Mouse (Mus musculus) midbrain, embryonic 16.5 days (tissue): ENCODE data around the gene Sgtb. TPM values are rescaled to one million over a fixed set of nuclear protein-coding genes. Genes with fewer than 3 reads are reported as not detected.
A peak's percentile ranks its signal among the peaks of the same experiment; 100 is the strongest.

Source experiments
- ATAC-seq: fragments of 200-750 bp; cut with Nextera tagmentation; 2 replicates; pipeline ENCODE4 v1.8.0; 2017; ENCODE audit warnings: moderate TSS enrichment
- H3K27ac ChIP-seq: fragments of 300-500 bp; sonication (generic); 2 replicates; pipeline ENCODE4 v1.5.1; 2014; ENCODE audit warnings: mild to moderate bottlenecking, low read length, mixed read lengths
- H3K27me3 ChIP-seq: fragments of 300-500 bp; sonication (generic); 2 replicates; pipeline ENCODE4 v1.6.1; 2014; ENCODE audit warnings: low read depth, low read length, mixed read lengths; ENCODE audit not compliant: control insufficient read depth, insufficient read depth
- H3K36me3 ChIP-seq: fragments of 300-500 bp; sonication (generic); 2 replicates; pipeline ENCODE4 v1.6.1; 2014; ENCODE audit warnings: mild to moderate bottlenecking, low read length, moderate library complexity, mixed read lengths; ENCODE audit not compliant: control insufficient read depth, insufficient read depth
- H3K4me1 ChIP-seq: fragments of 300-500 bp; sonication (generic); 2 replicates; pipeline ENCODE4 v1.6.1; 2014; ENCODE audit warnings: mild to moderate bottlenecking, low read length, mixed read lengths; ENCODE audit not compliant: control insufficient read depth, insufficient read depth
- H3K4me2 ChIP-seq: fragments of 300-500 bp; sonication (generic); 2 replicates; pipeline ENCODE4 v1.6.1; 2014; ENCODE audit warnings: mild to moderate bottlenecking, low read length, mixed read lengths
- H3K4me3 ChIP-seq: fragments of 300-500 bp; sonication (generic); 2 replicates; pipeline ENCODE4 v1.5.1; 2014; ENCODE audit warnings: low read depth, mild to moderate bottlenecking, low read length, moderate library complexity, mixed read lengths
- H3K9ac ChIP-seq: fragments of 300-500 bp; sonication (generic); 2 replicates; pipeline ENCODE4 v1.6.1; 2014; ENCODE audit warnings: low read depth, low read length, mixed read lengths
- H3K9me3 ChIP-seq: fragments of 300-500 bp; sonication (generic); replicated peaks from 2 replicates; pipeline ENCODE4 v1.6.1; 2014; ENCODE audit warnings: mild to moderate bottlenecking, low read length, mixed read lengths; ENCODE audit not compliant: control insufficient read depth, poor library complexity, severe bottlenecking
- WGBS: fragments of 180-500 bp; shearing (Covaris S2); extraction: QIAGEN DNeasy Blood & Tissue Kit; methylation state at CpG from one replicate; pipeline ENCODE4 v1.1.7; 2014; 5-methylcytosine and 5-hydroxymethylcytosine counted together
- polyA plus RNA-seq: library from polyadenylated mRNA; unstranded; fragments of >200 nt; fragmentation: Nextera tagmentation; extraction: Ambion mirVana; gene quantifications from 2 replicates; pipeline ENCODE4 v1.2.1, GENCODE M21; 2015

Sgtb gene
- polyA plus RNA-seq, 1 experiment from 2014 or later, result 29.1 TPM

- Histone ChIP-seq H3K4me3 (no peak overlapping the region), H3K4me2 (no peak overlapping the region), H3K27ac (no peak overlapping the region), H3K36me3 (peaks cover 9% of the 10 kb centered on the region), H3K9ac (no peak overlapping the region), H3K27me3 (no peaks in the 10 kb centered on the region), H3K9me3 (no peaks in the 10 kb centered on the region), H3K4me1 (no peaks in the 10 kb centered on the region)
- ATAC-seq, result no peak
- WGBS, result 91% methylated on average over 7 of the region's 7 CpGs
Measured at GRCm38 (mm10) chr13:104155106-104155505, 45.6 kb downstream of the Sgtb start.

GRCm38 (mm10) chr13:104155686-104156085 is 46.1 kb downstream of the Sgtb start:
- no peak overlapping the region for H3K27ac ChIP-seq
- no peak overlapping the region for H3K4me2 ChIP-seq
- ATAC-seq, result no peak
- no peaks in the 10 kb centered on the region for H3K4me1 ChIP-seq
- H3K9ac ChIP-seq, result no peak overlapping the region
- H3K9me3 ChIP-seq, result no peaks in the 10 kb centered on the region
- H3K27me3 ChIP-seq, result no peaks in the 10 kb centered on the region
- WGBS, result 91% methylated on average over 1 of the region's 1 CpGs
- no peak overlapping the region for H3K4me3 ChIP-seq
- peaks cover 9% of the 10 kb centered on the region for H3K36me3 ChIP-seq

GRCm38 (mm10) chr13:104171711-104172110 is 62.2 kb downstream of the Sgtb start:
- H3K9me3 ChIP-seq, result no peaks in the 10 kb centered on the region; the same call in 1 of the 2 replicates
- peaks cover 7% of the 10 kb centered on the region for H3K4me1 ChIP-seq
- 93% methylated on average over 5 of the region's 5 CpGs for WGBS
- ATAC-seq, result no peak
- H3K4me2 ChIP-seq, result no peak overlapping the region
- no peaks in the 10 kb centered on the region for H3K27me3 ChIP-seq
- H3K36me3 ChIP-seq, result peaks cover 14% of the 10 kb centered on the region
- H3K4me3 ChIP-seq, result no peak overlapping the region
- H3K27ac ChIP-seq, result no peak overlapping the region
- H3K9ac ChIP-seq, result no peak overlapping the region

GRCm38 (mm10) chr13:104172498-104172897 is 63.0 kb downstream of the Sgtb start:
- ATAC-seq, result no peak
- no peak overlapping the region for H3K9ac ChIP-seq
- peaks cover 11% of the 10 kb centered on the region for H3K36me3 ChIP-seq
- H3K9me3 ChIP-seq, result no peaks in the 10 kb centered on the region; the same call in 1 of the 2 replicates
- H3K4me2 ChIP-seq, result no peak overlapping the region
- H3K4me1 ChIP-seq, result peaks cover 12% of the 10 kb centered on the region
- no peak overlapping the region for H3K4me3 ChIP-seq
- H3K27ac ChIP-seq, result no peak overlapping the region
- H3K27me3 ChIP-seq, result no peaks in the 10 kb centered on the region

- ATAC-seq, result no peak
- Histone ChIP-seq H3K4me2 (peak overlapping the region; percentile 49), H3K36me3 (no peaks in the 10 kb centered on the region), H3K9ac (no peak overlapping the region), H3K9me3 (no peaks in the 10 kb centered on the region), H3K4me1 (peaks cover 20% of the 10 kb centered on the region), H3K4me3 (peak overlapping the region; percentile 14; the same call in 1 of the 2 replicates), H3K27me3 (no peaks in the 10 kb centered on the region), H3K27ac (no peak overlapping the region)
- 78% methylated on average over 3 of the region's 3 CpGs for WGBS
Measured at GRCm38 (mm10) chr13:104176874-104177273, 67.3 kb downstream of the Sgtb start.

GRCm38 (mm10) chr13:104177796-104178649 is 68.5 kb downstream of the Sgtb start, which contains the start of gene Trappc13:
TSS of gene Trappc13 (minus strand) at chr13:104178469.
- under 1% methylated on average over 32 of the region's 32 CpGs for WGBS
- Histone ChIP-seq H3K9ac (peak within 1 kb of the TSS; percentile 92), H3K4me3 (peak within 1 kb of the TSS; percentile 94), H3K27ac (peak within 1 kb of the TSS; percentile 78), H3K36me3 (no peaks in the 10 kb centered on the region), H3K4me2 (peak within 1 kb of the TSS; percentile 87), H3K4me1 (peaks cover 20% of the 10 kb centered on the region), H3K9me3 (no peaks in the 10 kb centered on the region), H3K27me3 (no peaks in the 10 kb centered on the region)
- peak; percentile 96 for ATAC-seq

- peak within 1 kb of the TSS; percentile 94 for H3K4me3 ChIP-seq
- peak within 1 kb of the TSS; percentile 92 for H3K9ac ChIP-seq
- ATAC-seq, result peak; percentile 99
- peak within 1 kb of the TSS; percentile 87 for H3K4me2 ChIP-seq
- peak within 1 kb of the TSS; percentile 78 for H3K27ac ChIP-seq
- H3K36me3 ChIP-seq, result no peaks in the 10 kb centered on the region
- H3K27me3 ChIP-seq, result no peaks in the 10 kb centered on the region
- under 1% methylated on average over 38 of the region's 38 CpGs for WGBS
- H3K4me1 ChIP-seq, result peaks cover 20% of the 10 kb centered on the region
- H3K9me3 ChIP-seq, result no peaks in the 10 kb centered on the region
Measured at GRCm38 (mm10) chr13:104178650-104179121, 69.1 kb downstream of the Sgtb start, which contains the start of gene Trim23. TSS of gene Trim23 (plus strand) at chr13:104178797.

GRCm38 (mm10) chr13:104179176-104179888 is 69.8 kb downstream of the Sgtb start:
- Histone ChIP-seq H3K4me1 (peaks cover 20% of the 10 kb centered on the region), H3K4me2 (peak overlapping the region; percentile 72), H3K36me3 (no peaks in the 10 kb centered on the region), H3K27ac (peak overlapping the region; percentile 77), H3K9me3 (no peaks in the 10 kb centered on the region), H3K27me3 (no peaks in the 10 kb centered on the region), H3K4me3 (peak overlapping the region; percentile 94), H3K9ac (peak overlapping the region; percentile 92)
- 22% methylated on average over 13 of the region's 13 CpGs for WGBS
- peak; percentile 10 for ATAC-seq
